Mouse (Mus musculus) liver, embryonic 14.5 days (tissue): ENCODE measurements around the gene Zfp865.
"Not testable (repeated sequence)": the region's sequence is repeated elsewhere in the genome, so short reads cannot be mapped to it uniquely, and the experiment has no call there.

ENCODE experiments used
- CTCF ChIP-seq: IDR thresholded peaks from 2 replicates; pipeline ENCODE4 v1.5.1; 2016; ENCODE audit warnings: antibody characterized with exemption, low read depth, control low read depth
- EP300 ChIP-seq: IDR thresholded peaks from 2 replicates; pipeline ENCODE4 v1.6.1; 2016; ENCODE audit warnings: antibody characterized with exemption, low read depth

- TF ChIP-seq EP300, CTCF: not testable (repeated sequence)
These were observed 59.3 kb downstream of the Zfp865 start for GRCm38 (mm10) chr7:5079365-5080009.
